Mouse (Mus musculus): ENCODE measurements around the gene Lce1a2. TPM values are rescaled to one million over a fixed set of nuclear protein-coding genes. Genes with fewer than 3 reads are reported as not detected.
"Not testable (repeated sequence)": the region's sequence is repeated elsewhere in the genome, so short reads cannot be mapped to it uniquely, and the experiment has no call there.

Gene Lce1a2
- polyA plus RNA-seq (2015; fragmentation: Nextera tagmentation; extraction: Ambion mirVana): not detected in 2 replicates

DNA sequence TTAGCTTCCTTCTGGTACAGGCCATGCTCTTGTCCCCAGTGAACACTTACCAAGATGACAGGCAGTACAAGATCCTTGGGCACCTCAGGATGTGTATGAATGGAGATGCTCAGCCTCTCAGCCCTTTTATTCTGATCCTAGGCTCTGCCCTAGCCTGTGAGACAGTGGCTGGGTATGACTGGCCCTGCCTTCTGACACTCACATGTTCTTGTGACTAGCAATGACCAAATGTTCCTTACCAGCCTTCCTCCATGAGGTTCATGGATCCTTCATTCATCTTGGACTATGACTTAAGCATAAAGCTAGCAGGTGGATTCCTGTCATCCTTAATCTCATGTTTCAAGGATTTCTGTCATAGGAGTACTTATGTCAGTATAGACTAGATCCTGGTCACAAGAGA lies at the start of gene Lce1a2:
TSS of gene Lce1a2 (minus strand) at position 101 of the 400 bp plus-strand sequence.
- Histone ChIP-seq H3K27me3 (no peaks in the 10 kb centered on the region), H3K4me1 (replicated peaks) (no peaks in the 10 kb centered on the region), H3K9ac (no peak within 1 kb of the TSS), H3K4me2 (no peak within 1 kb of the TSS), H3K4me3 (no peak within 1 kb of the TSS), H3K9me3 (replicated peaks) (no peaks in the 10 kb centered on the region), H3K36me3 (no peaks in the 10 kb centered on the region), H3K27ac (no peak within 1 kb of the TSS)
- ATAC-seq (replicated peaks; ENCODE audit: insufficient number of reproducible peaks, insufficient read depth, low FRiP score, low read depth): no peak

- H3K27ac ChIP-seq: no peak overlapping the region
- no peak for ATAC-seq (replicated peaks; ENCODE audit: insufficient number of reproducible peaks, insufficient read depth, low FRiP score, low read depth)
- no peaks in the 10 kb centered on the region for H3K4me1 ChIP-seq (replicated peaks)
- no peak overlapping the region for H3K4me3 ChIP-seq
- no peaks in the 10 kb centered on the region for H3K27me3 ChIP-seq
- no peak overlapping the region for H3K4me2 ChIP-seq
- H3K9ac ChIP-seq: no peak overlapping the region
- no peaks in the 10 kb centered on the region for H3K9me3 ChIP-seq (replicated peaks)
- H3K36me3 ChIP-seq: no peaks in the 10 kb centered on the region
Measured at GRCm38 (mm10) chr3:92715122-92715521, 45.0 kb upstream of the Lce1a2 start.

DNA sequence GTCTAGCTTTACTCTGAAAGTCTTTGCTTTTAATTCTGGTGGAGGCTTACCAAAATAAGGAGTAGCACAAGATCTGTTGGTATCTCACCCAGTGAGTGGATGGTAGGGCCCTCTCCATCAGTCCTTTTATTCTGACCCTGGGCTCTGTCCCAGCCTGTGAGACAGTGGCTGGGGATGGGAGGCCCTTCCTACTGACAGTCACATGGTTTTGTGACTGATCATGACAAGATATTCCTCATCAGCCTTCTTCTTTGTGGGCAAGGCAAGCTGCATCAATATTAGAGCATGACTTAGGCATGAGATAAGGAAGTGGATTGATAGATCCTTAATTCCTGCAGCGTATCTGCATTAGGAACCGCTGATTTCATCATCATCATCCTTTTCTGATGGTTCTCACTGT lies 38.9 kb upstream of the Lce1a2 start, which contains the start of gene Lce1e:
TSS of gene Lce1e (minus strand) at position 101 of the 400 bp plus-strand sequence.
- Histone ChIP-seq H3K4me2 (no peak within 1 kb of the TSS), H3K36me3 (no peaks in the 10 kb centered on the region), H3K4me3 (no peak within 1 kb of the TSS), H3K4me1 (replicated peaks) (no peaks in the 10 kb centered on the region), H3K27me3 (no peaks in the 10 kb centered on the region), H3K27ac (no peak within 1 kb of the TSS), H3K9me3 (replicated peaks) (no peaks in the 10 kb centered on the region), H3K9ac (no peak within 1 kb of the TSS)
- no peak for ATAC-seq (replicated peaks; ENCODE audit: insufficient number of reproducible peaks, insufficient read depth, low FRiP score, low read depth)
- 75% methylated on average over 2 of the region's 2 CpGs for WGBS

DNA sequence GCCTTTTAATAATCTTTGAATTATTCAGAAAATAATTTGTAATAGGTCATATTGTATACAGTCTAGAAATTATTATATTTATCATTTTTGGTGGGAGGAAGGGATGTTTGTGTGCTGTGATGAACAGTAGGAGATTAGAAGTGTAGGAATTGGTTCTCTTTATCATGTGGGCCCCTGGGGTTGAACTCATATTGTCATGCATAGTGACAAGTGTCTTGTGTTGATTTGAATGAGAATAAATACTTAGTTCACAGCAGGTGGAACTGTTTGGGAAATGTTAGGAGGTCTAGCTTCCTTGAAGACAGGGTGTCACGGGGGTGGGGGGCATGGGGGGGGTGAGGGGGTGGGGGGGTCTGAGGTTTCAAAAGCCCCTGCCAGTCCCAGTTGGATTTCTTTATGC lies 24.5 kb upstream of the Lce1a2 start:
- H3K27ac ChIP-seq: no peak overlapping the region
- no peaks in the 10 kb centered on the region for H3K36me3 ChIP-seq
- 0% methylated on average over 1 of the region's 1 CpGs for WGBS
- no peak for ATAC-seq (replicated peaks; ENCODE audit: insufficient number of reproducible peaks, insufficient read depth, low FRiP score, low read depth)
- no peak overlapping the region for H3K9ac ChIP-seq
- H3K27me3 ChIP-seq: no peaks in the 10 kb centered on the region
- H3K4me2 ChIP-seq: no peak overlapping the region
- H3K4me3 ChIP-seq: no peak overlapping the region
- no peaks in the 10 kb centered on the region for H3K9me3 ChIP-seq (replicated peaks)
- no peaks in the 10 kb centered on the region for H3K4me1 ChIP-seq (replicated peaks)

DNA sequence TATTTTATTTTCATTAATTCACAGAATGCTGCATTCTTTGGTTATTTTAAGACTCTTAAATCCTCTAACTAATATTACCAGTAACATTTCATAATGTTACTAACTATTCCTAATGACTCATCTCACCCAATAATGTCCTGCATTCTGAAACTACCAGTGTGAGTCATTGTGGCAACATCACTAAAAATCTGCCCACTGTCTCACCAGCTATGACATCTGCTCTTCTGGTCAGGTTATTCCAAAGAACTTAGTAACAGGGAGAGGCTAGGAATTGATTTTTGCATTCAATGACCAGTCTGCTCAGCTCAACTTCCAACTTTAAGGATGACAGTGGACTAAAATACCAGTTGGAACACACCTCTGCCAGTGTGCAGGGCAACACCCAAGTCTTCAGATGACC lies 21.6 kb upstream of the Lce1a2 start:
- Histone ChIP-seq H3K27me3 (no peaks in the 10 kb centered on the region), H3K4me3 (no peak overlapping the region), H3K4me1 (replicated peaks) (no peaks in the 10 kb centered on the region), H3K9me3 (replicated peaks) (no peaks in the 10 kb centered on the region), H3K4me2 (no peak overlapping the region), H3K36me3 (no peaks in the 10 kb centered on the region), H3K27ac (no peak overlapping the region), H3K9ac (no peak overlapping the region)
- ATAC-seq (replicated peaks; ENCODE audit: insufficient number of reproducible peaks, insufficient read depth, low FRiP score, low read depth): no peak

GRCm38 (mm10) chr3:92689154-92689553 lies 19.0 kb upstream of the Lce1a2 start:
- not testable (repeated sequence) for H3K4me1 ChIP-seq (replicated peaks); H3K27ac ChIP-seq; H3K4me2 ChIP-seq; H3K9me3 ChIP-seq (replicated peaks); ATAC-seq (replicated peaks; ENCODE audit: insufficient number of reproducible peaks, insufficient read depth, low FRiP score, low read depth); H3K9ac ChIP-seq; H3K4me3 ChIP-seq; H3K27me3 ChIP-seq; H3K36me3 ChIP-seq
- 63% methylated on average over 16 of the region's 16 CpGs for WGBS

DNA sequence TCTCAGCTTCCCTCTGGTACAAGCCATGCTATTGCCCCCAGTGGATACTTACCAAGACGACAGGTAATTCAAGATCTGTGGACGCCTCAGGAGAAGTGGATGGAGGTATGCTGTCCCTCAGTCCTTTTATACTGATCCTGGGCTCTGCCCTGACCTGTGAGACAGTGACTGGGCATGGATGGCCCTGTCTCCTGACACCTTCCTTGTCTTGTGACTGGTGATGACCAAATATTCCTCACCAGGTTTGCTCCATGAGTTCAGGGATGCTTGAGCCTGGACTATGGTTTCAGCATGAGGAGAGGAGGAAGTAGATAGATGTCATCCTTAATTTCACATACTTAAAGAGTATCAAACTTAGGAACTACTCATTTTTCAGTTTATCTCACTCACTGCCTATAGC lies 17.0 kb upstream of the Lce1a2 start, which contains the start of gene Lce1d:
TSS of gene Lce1d (minus strand) at position 101 of the 400 bp plus-strand sequence.
- Histone ChIP-seq H3K4me3 (no peak within 1 kb of the TSS), H3K36me3 (no peaks in the 10 kb centered on the region), H3K4me2 (no peak within 1 kb of the TSS), H3K9me3 (replicated peaks) (no peaks in the 10 kb centered on the region), H3K4me1 (replicated peaks) (no peaks in the 10 kb centered on the region), H3K27me3 (no peaks in the 10 kb centered on the region), H3K27ac (no peak within 1 kb of the TSS), H3K9ac (no peak within 1 kb of the TSS)
- no peak for ATAC-seq (replicated peaks; ENCODE audit: insufficient number of reproducible peaks, insufficient read depth, low FRiP score, low read depth)
- WGBS: 62% methylated on average over 2 of the region's 2 CpGs

GRCm38 (mm10) chr3:92678947-92679346 lies 8.8 kb upstream of the Lce1a2 start, which contains the start of gene Lce1c:
Lce1c (plus strand) TSS chr3:92679247.
- no peaks in the 10 kb centered on the region for H3K36me3 ChIP-seq
- no peak within 1 kb of the TSS for H3K9ac ChIP-seq

DNA sequence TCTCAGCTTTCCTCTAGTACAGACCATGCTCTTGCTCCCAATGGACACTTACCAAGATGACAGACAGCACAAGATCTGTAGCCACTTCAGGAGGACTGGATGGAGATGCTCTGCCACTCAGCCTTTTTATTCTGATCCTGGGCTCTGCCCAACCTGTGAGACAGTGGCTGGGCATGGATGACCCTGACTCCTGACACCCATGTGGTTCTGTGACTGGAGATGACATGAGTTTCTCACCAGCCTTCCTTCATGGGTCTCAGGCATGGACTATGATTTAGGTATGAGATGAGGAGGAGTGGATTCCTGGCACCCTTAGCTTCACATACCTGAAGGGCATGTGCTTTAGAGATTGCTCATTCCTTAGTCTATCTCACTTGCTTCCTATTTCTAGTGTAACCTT lies 13.3 kb downstream of the Lce1a2 start, which contains the start of gene Lce1b:
TSS of gene Lce1b (minus strand) at position 101 of the 400 bp plus-strand sequence.
- Histone ChIP-seq H3K27me3 (no peaks in the 10 kb centered on the region), H3K36me3 (no peaks in the 10 kb centered on the region), H3K4me1 (replicated peaks) (no peaks in the 10 kb centered on the region), H3K4me3 (no peak within 1 kb of the TSS), H3K27ac (no peak within 1 kb of the TSS), H3K9me3 (replicated peaks) (no peaks in the 10 kb centered on the region), H3K4me2 (no peak within 1 kb of the TSS), H3K9ac (no peak within 1 kb of the TSS)
- no peak for ATAC-seq (replicated peaks; ENCODE audit: insufficient number of reproducible peaks, insufficient read depth, low FRiP score, low read depth)

More at GRCm38 (mm10) chr3:92678947-92679346, 8.8 kb upstream of the Lce1a2 start, which contains the start of gene Lce1c:
- Histone ChIP-seq H3K27ac (no peak within 1 kb of the TSS), H3K4me3 (no peak within 1 kb of the TSS), H3K4me1 (replicated peaks) (no peaks in the 10 kb centered on the region), H3K9me3 (replicated peaks) (no peaks in the 10 kb centered on the region), H3K4me2 (no peak within 1 kb of the TSS), H3K27me3 (no peaks in the 10 kb centered on the region)
- 81% methylated on average over 4 of the region's 4 CpGs for WGBS
- ATAC-seq (replicated peaks; ENCODE audit: insufficient number of reproducible peaks, insufficient read depth, low FRiP score, low read depth): no peak

GRCm38 (mm10) chr3:92648207-92648606 lies 21.9 kb downstream of the Lce1a2 start, which contains the start of gene Lce1a1:
Lce1a1 (minus strand) TSS chr3:92648307.
- Histone ChIP-seq H3K27ac (no peak within 1 kb of the TSS), H3K36me3 (no peaks in the 10 kb centered on the region), H3K4me1 (replicated peaks) (no peaks in the 10 kb centered on the region), H3K4me2 (no peak within 1 kb of the TSS), H3K27me3 (no peaks in the 10 kb centered on the region), H3K4me3 (no peak within 1 kb of the TSS), H3K9me3 (replicated peaks) (no peaks in the 10 kb centered on the region), H3K9ac (no peak within 1 kb of the TSS)
- ATAC-seq (replicated peaks; ENCODE audit: insufficient number of reproducible peaks, insufficient read depth, low FRiP score, low read depth): no peak
- 87% methylated on average over 1 of the region's 1 CpGs for whole genome bisulfite sequencing

DNA sequence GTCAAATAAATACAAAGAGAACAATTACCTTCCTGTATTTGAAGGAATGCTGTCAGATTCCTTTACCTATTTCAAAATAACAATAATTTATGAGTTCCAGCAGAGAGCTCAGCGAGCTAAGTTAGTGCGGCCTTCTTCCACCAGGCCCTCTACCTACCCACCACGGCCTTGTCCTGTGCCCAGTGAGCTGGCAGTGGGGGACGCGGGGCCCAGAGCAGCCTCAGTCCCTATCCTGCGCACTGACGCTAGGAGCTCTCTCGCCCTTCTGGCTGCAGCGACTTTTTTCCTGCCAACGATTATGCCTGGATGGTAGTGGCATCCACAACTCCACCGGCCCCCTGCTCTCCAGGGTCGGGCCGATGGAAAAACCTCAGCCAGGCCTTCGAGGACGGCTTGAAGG lies 30.3 kb downstream of the Lce1a2 start:
- no peaks in the 10 kb centered on the region for H3K9me3 ChIP-seq (replicated peaks)
- no peaks in the 10 kb centered on the region for H3K36me3 ChIP-seq
- H3K27ac ChIP-seq: no peak overlapping the region
- WGBS: 90% methylated on average over 15 of the region's 15 CpGs
- H3K4me3 ChIP-seq: no peak overlapping the region
- H3K27me3 ChIP-seq: no peaks in the 10 kb centered on the region
- no peak overlapping the region for H3K4me2 ChIP-seq
- H3K4me1 ChIP-seq (replicated peaks): no peaks in the 10 kb centered on the region
- H3K9ac ChIP-seq: no peak overlapping the region
- ATAC-seq (replicated peaks; ENCODE audit: insufficient number of reproducible peaks, insufficient read depth, low FRiP score, low read depth): no peak

GRCm38 (mm10) chr3:92638653-92638991 lies 31.5 kb downstream of the Lce1a2 start:
- no peak for ATAC-seq (replicated peaks; ENCODE audit: insufficient number of reproducible peaks, insufficient read depth, low FRiP score, low read depth)
- Histone ChIP-seq H3K27ac (no peak overlapping the region), H3K36me3 (no peaks in the 10 kb centered on the region), H3K4me1 (replicated peaks) (no peaks in the 10 kb centered on the region), H3K4me2 (no peak overlapping the region), H3K27me3 (no peaks in the 10 kb centered on the region), H3K4me3 (no peak overlapping the region), H3K9ac (no peak overlapping the region), H3K9me3 (replicated peaks) (no peaks in the 10 kb centered on the region)
- WGBS: 79% methylated on average over 3 of the region's 3 CpGs
